Mouse (Mus musculus): Measurements from ENCODE around the gene Cog6. TPM values are rescaled to one million over a fixed set of nuclear protein-coding genes. Genes with fewer than 3 reads are reported as not detected.

The Cog6 gene
- total and polyA plus RNA-seq, 3 experiments, result 15.6 to 25.8 (median 18.4) TPM

GRCm38 (mm10) chr3:53059959-53060358, 42.9 kb upstream of the Cog6 start:
- Histone ChIP-seq H3K79me2 (replicated peaks; ENCODE audit: control insufficient read depth, extremely low read depth, insufficient read depth, poor library complexity, severe bottlenecking) (no peaks in the 10 kb centered on the region), H3K9ac (ENCODE audit: insufficient read depth, low read depth) (no peak overlapping the region), H3K4me2 (ENCODE audit: insufficient read depth, low read depth, poor library complexity, severe bottlenecking) (no peak overlapping the region), H3K4me3 (replicated peaks in 1 of 3; ENCODE audit: low read depth in 2 of 3, low read length in 2 of 3, poor library complexity in 1 of 3) (no peak overlapping the region), H3K36me3 (replicated peaks in 1 of 2; ENCODE audit: control insufficient read depth in 1 of 2, insufficient read depth in 1 of 2, low read length in 1 of 2) (no peaks in the 10 kb centered on the region), H3K27ac (ENCODE audit: insufficient read depth, low read depth) (no peak overlapping the region), H3K4me1 (ENCODE audit: control insufficient read depth in 1 of 2, insufficient read depth in 2 of 2) (no peaks in the 10 kb centered on the region), H3K9me3 (replicated peaks; ENCODE audit: low read length) (no peaks in the 10 kb centered on the region), H3K27me3 (replicated peaks) (no peaks in the 10 kb centered on the region)
- in situ Hi-C loops (cut with MboI; ENCODE audit: low pct_ligation_motif_present, low pct_unique_long_range_greater_than_20kb, low sequenced_read_pairs) (no loop called here), dilution Hi-C loops (cut with MboI; ENCODE audit: extremely low pct_ligation_motif_present, extremely low pct_unique_long_range_greater_than_20kb, low sequenced_read_pairs) (no loop called here)
- no peak for DNase-seq (ENCODE audit: extremely low read depth)
- TF ChIP-seq TCF12 (IDR thresholded peaks at IDR 0.05; ENCODE audit: low read depth, low read length) (no peak), MAFK (IDR thresholded peaks at IDR 0.05; ENCODE audit: insufficient replicate concordance, low read length) (no peak), CHD1 (IDR thresholded peaks at IDR 0.05; ENCODE audit: low read depth, low read length) (no peak), SMC3 (IDR thresholded peaks at IDR 0.05; ENCODE audit: low read depth, low read length) (no peak), POLR2AphosphoS2 (IDR thresholded peaks at IDR 0.05; ENCODE audit: low read depth, low read length) (no peak)

GRCm38 (mm10) chr3:53056430-53056829, 39.4 kb upstream of the Cog6 start:
- H3K36me3 ChIP-seq (replicated peaks in 1 of 2; ENCODE audit: control insufficient read depth in 1 of 2, insufficient read depth in 1 of 2, low read length in 1 of 2), result no peaks in the 10 kb centered on the region
- H3K4me1 ChIP-seq (ENCODE audit: control insufficient read depth in 1 of 2, insufficient read depth in 2 of 2), result no peaks in the 10 kb centered on the region
- H3K27me3 ChIP-seq (replicated peaks), result no peaks in the 10 kb centered on the region
- no peaks in the 10 kb centered on the region for H3K9me3 ChIP-seq (replicated peaks; ENCODE audit: low read length)
- H3K27ac ChIP-seq (ENCODE audit: insufficient read depth, low read depth), result no peak overlapping the region
- H3K9ac ChIP-seq (ENCODE audit: insufficient read depth, low read depth), result no peak overlapping the region
- H3K4me2 ChIP-seq (ENCODE audit: insufficient read depth, low read depth, poor library complexity, severe bottlenecking), result no peak overlapping the region
- no peak for TF ChIP-seq PAX5 (IDR thresholded peaks at IDR 0.05; ENCODE audit: low read length)
- no peak for DNase-seq (ENCODE audit: extremely low read depth)
- dilution Hi-C loops (cut with MboI; ENCODE audit: extremely low pct_ligation_motif_present, extremely low pct_unique_long_range_greater_than_20kb, low sequenced_read_pairs), result no loop called here
- in situ Hi-C loops (cut with MboI; ENCODE audit: low pct_ligation_motif_present, low pct_unique_long_range_greater_than_20kb, low sequenced_read_pairs), result no loop called here
- H3K79me2 ChIP-seq (replicated peaks; ENCODE audit: control insufficient read depth, extremely low read depth, insufficient read depth, poor library complexity, severe bottlenecking), result no peaks in the 10 kb centered on the region
- no peak overlapping the region for H3K4me3 ChIP-seq (replicated peaks in 1 of 3; ENCODE audit: low read depth in 2 of 3, low read length in 2 of 3, poor library complexity in 1 of 3)

GRCm38 (mm10) chr3:53052385-53052784, 35.3 kb upstream of the Cog6 start:
- TF ChIP-seq TCF12 (IDR thresholded peaks at IDR 0.05; ENCODE audit: low read depth, low read length) (no peak), E2F4 (IDR thresholded peaks at IDR 0.05; ENCODE audit: insufficient replicate concordance, low read depth, low read length) (no peak), ETS1 (conservative IDR thresholded peaks at IDR 0.05; ENCODE audit: low read depth, low read length) (no peak), PAX5 (IDR thresholded peaks at IDR 0.05; ENCODE audit: low read length) (no peak), NELFE (IDR thresholded peaks at IDR 0.05; ENCODE audit: low read depth, low read length) (no peak), UBTF (IDR thresholded peaks at IDR 0.05; ENCODE audit: low read depth, low read length) (no peak), SMC3 (IDR thresholded peaks at IDR 0.05; ENCODE audit: low read depth, low read length) (no peak), MAX (IDR thresholded peaks at IDR 0.05; ENCODE audit: low read length) (no peak), BHLHE40 (IDR thresholded peaks at IDR 0.05; ENCODE audit: low read depth, low read length) (no peak), HCFC1 (IDR thresholded peaks at IDR 0.05; ENCODE audit: low read depth, low read length) (no peak), MAFK (IDR thresholded peaks at IDR 0.05; ENCODE audit: insufficient replicate concordance, low read length) (no peak), RAD21 (IDR thresholded peaks at IDR 0.05; ENCODE audit: low read depth, low read length) (no peak), RCOR1 (conservative IDR thresholded peaks at IDR 0.05; ENCODE audit: low read depth, low read length) (no peak), MXI1 (IDR thresholded peaks at IDR 0.05; ENCODE audit: low read depth, low read length) (no peak), MYC (IDR thresholded peaks at IDR 0.05; ENCODE audit: low read depth, low read length) (no peak), ZMIZ1 (IDR thresholded peaks at IDR 0.05; ENCODE audit: low read depth, low read length) (no peak), SIN3A (IDR thresholded peaks at IDR 0.05; ENCODE audit: low read length) (no peak), GABPA (IDR thresholded peaks at IDR 0.05; ENCODE audit: insufficient replicate concordance, low read depth, low read length) (no peak)
- no peaks in the 10 kb centered on the region for H3K36me3 ChIP-seq (replicated peaks in 1 of 2; ENCODE audit: control insufficient read depth in 1 of 2, insufficient read depth in 1 of 2, low read length in 1 of 2)
- no peak overlapping the region for H3K27ac ChIP-seq (ENCODE audit: insufficient read depth, low read depth)
- no peak for DNase-seq (ENCODE audit: extremely low read depth)
- H3K9me3 ChIP-seq (replicated peaks; ENCODE audit: low read length), result no peaks in the 10 kb centered on the region
- dilution Hi-C loops (cut with MboI; ENCODE audit: extremely low pct_ligation_motif_present, extremely low pct_unique_long_range_greater_than_20kb, low sequenced_read_pairs) (no loop called here), in situ Hi-C loops (cut with MboI; ENCODE audit: low pct_ligation_motif_present, low pct_unique_long_range_greater_than_20kb, low sequenced_read_pairs) (no loop called here)
- H3K4me2 ChIP-seq (ENCODE audit: insufficient read depth, low read depth, poor library complexity, severe bottlenecking), result no peak overlapping the region
- no peaks in the 10 kb centered on the region for H3K4me1 ChIP-seq (ENCODE audit: control insufficient read depth in 1 of 2, insufficient read depth in 2 of 2)
- H3K4me3 ChIP-seq (replicated peaks in 1 of 3; ENCODE audit: low read depth in 2 of 3, low read length in 2 of 3, poor library complexity in 1 of 3), result no peak overlapping the region
- no peak overlapping the region for H3K9ac ChIP-seq (ENCODE audit: insufficient read depth, low read depth)
- H3K27me3 ChIP-seq (replicated peaks), result no peaks in the 10 kb centered on the region
- H3K79me2 ChIP-seq (replicated peaks; ENCODE audit: control insufficient read depth, extremely low read depth, insufficient read depth, poor library complexity, severe bottlenecking), result no peaks in the 10 kb centered on the region

All from CH12.LX (cell line).